Mouse (Mus musculus): Measurements from ENCODE around the gene Arl6ip4. TPM values are rescaled to one million over a fixed set of nuclear protein-coding genes. Genes with fewer than 3 reads are reported as not detected.

Arl6ip4 gene
- polyA plus RNA-seq, 1 experiment from 2014 or later = 139 TPM

- H3K9me3 ChIP-seq (replicated peaks) = no peaks in the 10 kb centered on the region
- H3K4me3 ChIP-seq = no peak overlapping the region
- H3K4me1 ChIP-seq = peaks cover 80% of the 10 kb centered on the region
- no peak for DNase-seq (ENCODE audit: low spot score)
- H3K27ac ChIP-seq = peak overlapping the region; percentile 23; the same call in 1 of the 2 replicates
- no peaks in the 10 kb centered on the region for H3K36me3 ChIP-seq
- H3K27me3 ChIP-seq (ENCODE audit: low read depth, poor library complexity, severe bottlenecking) = no peaks in the 10 kb centered on the region
Observed at GRCm38 (mm10) chr5:124166741-124167140, 50.9 kb downstream of the Arl6ip4 start.

- Histone ChIP-seq H3K4me3 (no peak overlapping the region), H3K27ac (peak overlapping the region; percentile 54; the same call in 1 of the 2 replicates), H3K4me1 (peaks cover 71% of the 10 kb centered on the region), H3K27me3 (ENCODE audit: low read depth, poor library complexity, severe bottlenecking) (no peaks in the 10 kb centered on the region), H3K36me3 (no peaks in the 10 kb centered on the region), H3K9me3 (replicated peaks) (no peaks in the 10 kb centered on the region)
- 57% methylated on average over 10 of the region's 10 CpGs for WGBS
- DNase-seq (ENCODE audit: low spot score) = no peak
Observed at GRCm38 (mm10) chr5:124167621-124168020, 51.7 kb downstream of the Arl6ip4 start.

Other genes with a start within 250 kb of the Arl6ip4 start
- gene Hcar1, start 236.1 kb upstream of the Arl6ip4 start, polyA plus RNA-seq (2016; fragmentation: Nextera tagmentation; extraction: Ambion mirVana) = not detected in 2 replicates
- gene Denr, start 208.9 kb upstream of the Arl6ip4 start, polyA plus RNA-seq (2016; fragmentation: Nextera tagmentation; extraction: Ambion mirVana) = 179 and 186 TPM in 2 replicates
- 1.3 and 3.2 TPM in 2 replicates for gene Gm43518, start 188.7 kb upstream of the Arl6ip4 start, polyA plus RNA-seq (2016; fragmentation: Nextera tagmentation; extraction: Ambion mirVana)
- 4.0 and 6.2 TPM in 2 replicates for gene Ccdc62, start 185.4 kb upstream of the Arl6ip4 start, polyA plus RNA-seq (2016; fragmentation: Nextera tagmentation; extraction: Ambion mirVana)
- gene Hip1r, start 142.5 kb upstream of the Arl6ip4 start, polyA plus RNA-seq (2016; fragmentation: Nextera tagmentation; extraction: Ambion mirVana) = 7.1 and 8.3 TPM in 2 replicates
- 40.5 and 42.6 TPM in 2 replicates for gene Vps37b, start 83.8 kb upstream of the Arl6ip4 start, polyA plus RNA-seq (2016; fragmentation: Nextera tagmentation; extraction: Ambion mirVana)
- gene Abcb9, start 20.3 kb upstream of the Arl6ip4 start, polyA plus RNA-seq (2016; fragmentation: Nextera tagmentation; extraction: Ambion mirVana) = 0.13 and 0.55 TPM in 2 replicates
- gene Ogfod2, start 3.8 kb upstream of the Arl6ip4 start, polyA plus RNA-seq (2016; fragmentation: Nextera tagmentation; extraction: Ambion mirVana) = 13.2 and 16.2 TPM in 2 replicates
- gene Pitpnm2, start 133.7 kb downstream of the Arl6ip4 start, polyA plus RNA-seq (2016; fragmentation: Nextera tagmentation; extraction: Ambion mirVana) = 2.0 and 2.4 TPM in 2 replicates
- gene Mphosph9, start 211.9 kb downstream of the Arl6ip4 start, polyA plus RNA-seq (2016; fragmentation: Nextera tagmentation; extraction: Ambion mirVana) = 21.8 and 23.5 TPM in 2 replicates
- 18.0 and 20.0 TPM in 2 replicates for gene 2810006K23Rik, start 212.0 kb downstream of the Arl6ip4 start, polyA plus RNA-seq (2016; fragmentation: Nextera tagmentation; extraction: Ambion mirVana)
- 92.3 and 129 TPM in 2 replicates for gene Cdk2ap1, start 247.0 kb downstream of the Arl6ip4 start, polyA plus RNA-seq (2016; fragmentation: Nextera tagmentation; extraction: Ambion mirVana)